Mouse (Mus musculus): ENCODE measurements around the gene Rapsn.

DNA sequence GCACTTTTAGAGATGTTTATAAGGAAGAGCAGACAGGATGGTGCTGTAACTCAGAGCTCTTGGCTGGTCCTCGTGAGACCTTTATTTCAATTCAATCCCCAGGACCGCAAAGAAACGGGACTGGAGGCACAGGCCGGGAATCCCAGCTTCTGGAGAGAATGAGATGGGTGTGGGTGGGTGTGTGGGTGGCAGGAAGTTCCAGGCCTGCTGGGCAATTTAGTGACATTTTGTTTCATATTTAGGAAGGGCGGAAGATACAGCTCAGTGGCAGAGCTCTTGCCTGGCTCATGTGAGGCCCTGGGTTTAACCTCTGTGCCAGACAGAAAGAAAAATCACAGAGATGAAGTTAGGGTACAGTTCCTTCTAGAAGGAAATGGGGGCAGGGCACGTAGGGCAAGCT, 54.8 kb downstream of the Rapsn start:
- TF ChIP-seq CTCF (conservative IDR thresholded peaks at IDR 0.05; ENCODE audit: insufficient read depth, insufficient read length, low read depth, low read length) (no peak), POLR2A (IDR thresholded peaks at IDR 0.05; ENCODE audit: low read depth, low read length) (no peak)
